Mouse (Mus musculus): ENCODE measurements around the gene Tex26.

Gene Tex26

GRCm38 (mm10) chr5:149439531-149440179 lies at the start of gene Tex26:
Tex26 (plus strand) TSS chr5:149439660.
- peak in 1 of 2 experiments; percentile 4 for DNase-seq (ENCODE audit: low spot score in 2 of 2)

DNA sequence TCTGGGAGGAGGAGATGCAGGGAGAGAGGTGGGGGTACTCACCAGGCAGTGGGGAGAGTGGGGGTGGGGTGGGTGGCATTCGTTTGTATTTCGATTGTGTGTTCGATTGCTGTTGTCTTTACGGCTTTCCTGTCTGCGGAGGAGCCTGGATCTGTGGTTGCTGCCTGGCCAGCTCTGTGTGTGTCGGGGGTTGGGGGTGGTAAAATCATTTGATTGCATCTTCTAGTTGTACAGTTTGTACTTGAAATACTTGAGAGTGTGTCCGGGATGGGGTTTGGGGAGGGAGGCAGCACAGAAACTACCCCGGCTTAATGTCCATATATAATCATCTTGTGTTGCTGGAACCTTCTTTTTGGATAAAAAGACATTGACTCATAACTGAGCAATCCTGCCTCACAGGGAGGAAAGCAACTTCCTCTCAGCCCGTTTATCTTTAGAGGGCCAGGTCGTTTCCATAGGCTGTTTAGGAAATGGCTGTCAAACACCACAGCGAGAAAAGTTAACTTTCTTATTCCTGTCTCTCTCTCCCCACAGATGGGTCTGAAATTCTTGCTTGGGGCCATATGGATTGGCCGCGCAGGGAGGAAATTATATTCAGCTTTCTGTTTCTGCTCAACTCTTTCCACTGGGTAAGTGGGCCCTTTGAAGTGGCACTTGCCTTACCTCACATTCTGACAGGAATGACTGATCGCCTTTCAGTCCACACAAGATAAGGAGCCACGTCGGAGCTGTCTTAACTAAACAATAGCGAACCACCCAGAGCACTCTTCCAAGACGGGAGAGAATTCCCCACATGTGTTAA lies 47.7 kb upstream of the Tex26 start:
- no peak for DNase-seq (ENCODE audit: low spot score in 2 of 2)

GRCm38 (mm10) chr5:149392420-149392988 lies 47.0 kb upstream of the Tex26 start:
- DNase-seq (ENCODE audit: low spot score in 2 of 2), result no peak

GRCm38 (mm10) chr5:149401446-149401975 lies 37.9 kb upstream of the Tex26 start:
- no peak for DNase-seq (ENCODE audit: low spot score in 2 of 2)

DNA sequence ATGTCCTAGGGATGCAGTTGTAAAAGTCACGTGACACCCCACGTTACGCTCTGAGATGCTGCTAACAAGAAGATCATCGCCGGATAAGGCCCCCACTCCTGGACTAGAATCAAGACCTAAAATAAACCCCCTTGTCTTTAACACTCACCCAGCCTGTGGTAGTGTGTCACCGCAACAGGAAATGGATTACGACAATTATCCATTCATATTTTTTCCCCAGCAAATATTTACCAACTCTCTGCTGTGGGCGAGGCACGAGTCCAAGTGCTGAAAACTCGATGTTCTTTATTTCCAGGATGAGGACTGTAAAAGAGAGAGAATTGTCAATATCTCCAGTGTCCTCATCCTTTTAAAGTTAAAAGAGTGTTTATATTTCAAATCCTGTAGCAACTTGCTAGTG lies 37.4 kb upstream of the Tex26 start:
- no peak for DNase-seq (ENCODE audit: low spot score in 2 of 2)

- DNase-seq (ENCODE audit: low spot score in 2 of 2), result no peak
Measured at GRCm38 (mm10) chr5:149403386-149403785, 36.1 kb upstream of the Tex26 start.

DNA sequence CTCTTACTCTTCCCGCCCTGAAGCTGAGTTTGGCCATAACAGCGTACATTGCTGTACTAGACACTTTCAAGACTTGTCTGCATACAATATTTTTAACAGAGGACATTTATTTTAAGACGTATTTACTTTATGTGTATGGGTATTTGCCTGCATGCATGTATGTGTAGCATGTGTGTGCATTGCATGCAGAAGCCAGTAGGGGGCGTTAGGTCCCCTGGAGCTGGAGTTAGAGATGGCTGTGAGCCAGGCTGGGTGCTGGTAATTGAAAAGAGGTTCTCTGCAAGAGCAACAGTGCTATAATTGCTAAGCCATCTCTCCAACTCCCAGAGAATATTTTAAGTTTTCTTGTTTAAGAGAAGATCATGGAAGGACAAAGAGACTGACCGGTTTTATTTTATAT lies 34.8 kb upstream of the Tex26 start:
- DNase-seq (ENCODE audit: low spot score in 2 of 2), result no peak

DNA sequence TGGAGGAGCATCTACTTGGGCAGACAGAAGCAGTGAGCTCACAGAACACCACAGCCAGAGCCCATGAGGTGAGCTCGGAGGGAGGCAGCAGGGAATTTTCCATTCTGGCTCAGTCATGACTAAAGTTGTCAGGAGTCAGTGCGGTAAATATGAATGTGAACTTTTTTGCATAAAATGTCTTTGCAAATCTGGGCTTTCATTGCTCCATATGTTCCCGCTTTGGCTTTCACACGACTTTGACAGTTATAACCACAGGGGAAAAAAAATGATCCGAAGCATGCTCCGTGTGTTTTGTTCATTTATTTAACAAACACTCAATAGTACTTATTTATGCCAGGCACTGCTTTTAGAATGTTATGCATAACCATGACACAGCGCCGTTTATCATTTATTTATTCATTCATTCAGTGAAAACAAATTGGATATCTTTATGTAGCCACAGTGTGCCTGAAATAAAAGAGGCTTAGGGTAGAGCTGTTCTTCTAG lies 32.6 kb upstream of the Tex26 start:
- no peak for DNase-seq (ENCODE audit: low spot score in 2 of 2)

DNA sequence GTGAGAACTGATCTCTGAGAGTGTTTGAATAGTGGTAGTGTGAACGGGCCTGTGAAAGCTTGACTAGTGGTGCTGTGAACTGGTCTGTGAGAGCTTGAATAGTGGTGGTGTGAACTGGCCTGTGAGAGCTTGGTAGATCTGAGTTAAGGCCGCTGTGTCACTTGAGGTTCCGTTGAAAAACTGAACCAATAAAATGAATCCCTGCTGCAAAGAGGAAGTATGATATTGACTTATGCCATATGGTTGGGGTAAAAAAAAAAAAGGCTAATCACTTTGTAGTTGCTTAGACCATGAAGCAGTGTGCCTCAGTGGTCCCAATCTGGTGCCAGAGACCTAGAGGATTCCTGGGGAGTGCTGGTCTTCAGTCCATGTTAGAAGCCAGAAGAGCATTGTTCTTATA lies 30.0 kb upstream of the Tex26 start:
- DNase-seq (ENCODE audit: low spot score in 2 of 2), result no peak

GRCm38 (mm10) chr5:149411509-149412193 lies 27.8 kb upstream of the Tex26 start, which contains the start of gene Medag:
Medag (plus strand) TSS chr5:149411749.
- no peak for DNase-seq (ENCODE audit: low spot score in 2 of 2)

- no peak for DNase-seq (ENCODE audit: low spot score in 2 of 2)
Measured at GRCm38 (mm10) chr5:149412194-149412575, 27.3 kb upstream of the Tex26 start.

DNA sequence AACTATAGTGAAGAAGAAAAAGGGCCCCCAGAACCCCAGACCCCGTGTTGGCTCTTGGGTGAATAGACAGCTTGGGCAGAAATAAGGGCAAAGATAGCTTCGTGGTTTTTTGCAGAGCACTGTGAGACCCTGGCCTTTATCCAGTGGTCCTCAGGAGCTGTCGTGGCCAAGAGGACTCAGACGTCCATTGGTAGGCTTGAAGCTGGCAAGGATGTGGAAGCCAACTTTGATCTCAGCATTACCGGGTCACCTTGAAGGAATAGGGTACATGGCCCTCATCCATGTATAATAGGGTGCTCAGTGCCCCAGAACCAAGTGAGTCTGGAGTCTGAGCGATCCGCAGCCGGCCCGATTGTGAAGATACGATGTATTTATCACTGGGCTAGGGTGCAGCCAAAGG lies 26.8 kb upstream of the Tex26 start:
- no peak for DNase-seq (ENCODE audit: low spot score in 2 of 2)

- DNase-seq (ENCODE audit: low spot score in 2 of 2), result no peak
Measured at GRCm38 (mm10) chr5:149414369-149415167, 24.9 kb upstream of the Tex26 start.

GRCm38 (mm10) chr5:149417381-149417780 lies 22.1 kb upstream of the Tex26 start:
- DNase-seq (ENCODE audit: low spot score in 2 of 2), result no peak

DNA sequence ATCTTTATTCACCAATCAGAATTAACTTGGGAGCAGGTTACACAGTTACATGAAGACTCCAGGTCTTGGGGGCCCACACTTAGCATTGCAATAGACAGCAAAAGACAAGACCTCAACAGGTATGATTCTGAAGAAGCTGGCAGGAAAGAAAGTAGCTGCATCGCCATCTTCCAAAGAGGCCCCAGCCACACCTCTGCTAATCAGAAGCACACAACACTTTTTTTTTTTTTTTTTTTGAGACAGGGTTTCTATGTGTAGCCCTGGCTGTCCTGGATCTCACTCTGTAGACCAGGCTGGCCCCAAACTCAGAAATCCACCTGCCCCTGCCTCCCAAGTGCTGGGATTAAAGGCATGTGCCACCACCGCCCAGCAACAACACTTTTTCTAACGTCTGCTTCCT lies 12.9 kb upstream of the Tex26 start:
- DNase-seq (ENCODE audit: low spot score in 2 of 2), result no peak

DNA sequence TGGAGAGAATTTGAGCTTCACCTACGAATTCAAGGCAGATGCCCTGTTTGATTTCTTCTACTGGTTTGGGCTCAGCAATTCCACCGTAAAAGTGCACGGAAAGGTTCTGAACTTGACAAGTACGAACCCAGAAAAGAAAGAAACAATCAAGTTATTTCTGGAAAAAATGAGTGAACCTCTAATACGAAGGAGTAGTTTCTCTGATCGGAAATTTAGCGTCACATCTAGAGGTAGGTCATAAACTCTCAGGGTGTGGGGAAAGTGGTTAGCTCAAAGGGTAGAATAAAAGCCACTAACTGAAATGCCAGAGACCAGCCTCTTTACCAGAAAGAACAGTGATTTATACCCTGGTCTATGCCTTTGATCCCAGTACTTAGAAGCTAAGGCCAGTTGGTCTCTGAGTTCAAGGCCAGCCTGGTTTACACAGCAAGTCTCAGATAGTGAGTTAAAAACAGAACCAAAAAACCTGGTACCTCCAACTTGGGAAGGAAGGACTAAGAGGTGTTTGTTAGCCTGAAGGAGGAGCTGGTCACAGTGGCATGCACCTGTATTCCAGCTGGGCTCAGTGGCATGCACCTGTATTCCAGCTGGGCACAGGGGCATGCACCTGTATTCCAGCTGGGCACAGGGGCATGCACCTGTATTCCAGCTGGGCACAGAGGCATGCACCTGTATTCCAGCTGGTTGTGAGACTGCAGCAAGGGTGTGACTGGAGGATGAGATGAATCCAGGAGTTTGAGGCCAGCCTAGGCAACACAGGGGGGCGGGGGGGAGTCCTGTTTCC lies 12.0 kb upstream of the Tex26 start:
- no peak for DNase-seq (ENCODE audit: low spot score in 2 of 2)

GRCm38 (mm10) chr5:149428347-149428746 lies 11.1 kb upstream of the Tex26 start:
- peak in 1 of 2 experiments; percentile 34 for DNase-seq (ENCODE audit: low spot score in 2 of 2)

- DNase-seq (ENCODE audit: low spot score in 2 of 2), result no peak
Measured at GRCm38 (mm10) chr5:149428810-149429255, 10.6 kb upstream of the Tex26 start.

DNA sequence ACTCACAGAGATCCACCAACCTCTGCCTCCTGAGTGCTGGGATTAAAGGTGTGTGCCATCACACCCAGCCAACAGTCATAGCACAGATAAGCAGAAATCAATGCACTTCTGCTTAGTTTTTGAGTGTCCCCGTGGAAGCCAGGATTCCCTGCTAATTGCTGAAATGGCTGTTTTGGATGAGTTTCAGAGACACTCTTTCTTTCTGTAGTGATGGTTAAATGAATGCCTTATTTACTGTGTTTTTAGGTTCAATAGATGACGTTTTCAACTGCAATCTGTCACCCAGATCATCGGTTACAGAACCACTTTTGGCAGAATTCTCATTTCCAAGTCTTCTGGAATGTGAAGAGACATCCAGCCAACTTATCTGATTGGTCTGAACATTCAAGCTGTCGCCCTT lies 9.9 kb upstream of the Tex26 start:
- DNase-seq (ENCODE audit: low spot score in 2 of 2), result no peak

DNA sequence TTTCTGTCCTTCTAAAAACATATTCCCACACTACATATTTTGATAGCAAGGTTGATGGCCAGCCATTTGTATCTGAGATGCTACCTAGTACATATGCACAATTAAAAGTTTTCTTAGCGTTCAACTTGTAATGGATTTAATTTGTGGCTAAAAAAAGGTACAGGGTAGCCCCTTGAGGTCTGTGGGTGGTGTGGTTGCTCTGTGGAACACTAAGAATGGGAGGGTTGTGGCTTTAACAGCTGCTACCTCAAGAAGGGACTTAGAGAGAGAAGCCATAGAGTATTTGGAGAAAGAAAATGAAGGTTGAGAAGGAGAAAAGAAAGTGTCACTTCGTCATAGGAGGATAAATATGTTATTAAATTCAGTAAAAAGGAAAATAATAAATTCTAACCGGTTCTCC lies 8.5 kb upstream of the Tex26 start:
- DNase-seq (ENCODE audit: low spot score in 2 of 2), result no peak
